Mouse (Mus musculus) cortical plate, adult 2 months (tissue): ENCODE data around the gene Pnrc1.

Experiments
- CTCF ChIP-seq: fragments of 200-500 bp; IDR thresholded peaks from 2 replicates; pipeline ENCODE4 v1.5.1; 2011; ENCODE audit warnings: mild to moderate bottlenecking, control low read depth, low read length; ENCODE audit not compliant: insufficient read depth; ENCODE audit errors: extremely low read depth
- POLR2A ChIP-seq: fragments of 200-500 bp; IDR thresholded peaks from 2 replicates; pipeline ENCODE4 v1.6.1; 2011; ENCODE audit warnings: mild to moderate bottlenecking, low read length, control low read depth; ENCODE audit not compliant: insufficient read depth; ENCODE audit errors: extremely low read depth

GRCm38 (mm10) chr4:33281891-33282685 lies 7.9 kb downstream of the Pnrc1 start:
- TF ChIP-seq CTCF (no peak), POLR2A (no peak)
